Mouse (Mus musculus) megakaryocyte-erythroid progenitor cell, adult 5-6 weeks (primary cell): Measurements from ENCODE around the gene Tkt. TPM values are rescaled to one million over a fixed set of nuclear protein-coding genes. Genes with fewer than 3 reads are reported as not detected.
"Not testable (repeated sequence)": the region's sequence is repeated elsewhere in the genome, so short reads cannot be mapped to it uniquely, and the experiment has no call there.

Experiments used
- ATAC-seq: replicated peaks from 2 replicates; pipeline ENCODE4 v1.8.0; 2016; ENCODE audit warnings: mild to moderate bottlenecking, inconsistent platforms; ENCODE audit not compliant: severe bottlenecking, poor library complexity, low FRiP score, low TSS enrichment
- total RNA-seq, 2 experiments: library from RNA; stranded (forward) in 1 of 2; stranded (reverse) in 1 of 2; fragments of 200-1000, 215-1000 nt in 1 of 2; fragments of >200 nt in 1 of 2; fragmentation: Nextera tagmentation in 1 of 2; gene quantifications; 2 replicates each; pipeline ENCODE4 v1.2.3; 2014 to 2017

Gene Tkt
- total RNA-seq (2014; fragmentation: Nextera tagmentation) (485 and 613 TPM in 2 replicates), total RNA-seq (2017) (500 and 571 TPM in 2 replicates)

- peak; percentile 61 for ATAC-seq
Observed at GRCm38 (mm10) chr14:30548131-30548720, at the start of gene Tkt. TSS of gene Tkt (plus strand) at chr14:30548359.

- ATAC-seq = no peak
Observed at GRCm38 (mm10) chr14:30504990-30505389, 43.2 kb upstream of the Tkt start.

- no peak for ATAC-seq
Observed at GRCm38 (mm10) chr14:30510214-30510763, 37.9 kb upstream of the Tkt start.

- ATAC-seq = peak; percentile 87
Observed at GRCm38 (mm10) chr14:30512896-30513295, 35.3 kb upstream of the Tkt start.

GRCm38 (mm10) chr14:30515931-30516723, 32.0 kb upstream of the Tkt start:
- peak; percentile 80 for ATAC-seq

- no peak for ATAC-seq
Observed at GRCm38 (mm10) chr14:30519323-30519722, 28.8 kb upstream of the Tkt start.

- no peak for ATAC-seq
Observed at GRCm38 (mm10) chr14:30523356-30523755, 24.8 kb upstream of the Tkt start.

GRCm38 (mm10) chr14:30528392-30528791, 19.8 kb upstream of the Tkt start:
- ATAC-seq = no peak

GRCm38 (mm10) chr14:30528961-30529360, 19.2 kb upstream of the Tkt start:
- ATAC-seq = no peak

GRCm38 (mm10) chr14:30529454-30529853, 18.7 kb upstream of the Tkt start:
- ATAC-seq = no peak

GRCm38 (mm10) chr14:30530726-30531269, 17.4 kb upstream of the Tkt start:
- ATAC-seq = no peak

- no peak for ATAC-seq
Observed at GRCm38 (mm10) chr14:30531431-30531830, 16.7 kb upstream of the Tkt start.

GRCm38 (mm10) chr14:30531896-30532295, 16.3 kb upstream of the Tkt start:
- ATAC-seq = no peak

GRCm38 (mm10) chr14:30533780-30534450, 14.2 kb upstream of the Tkt start:
- no peak for ATAC-seq

GRCm38 (mm10) chr14:30541541-30541940, 6.6 kb upstream of the Tkt start:
- ATAC-seq = no peak; the same call in 1 of the 2 replicates

- ATAC-seq = not testable (repeated sequence)
Observed at GRCm38 (mm10) chr14:30543331-30543730, 4.8 kb upstream of the Tkt start.

- ATAC-seq = peak; percentile 60
Observed at GRCm38 (mm10) chr14:30548965-30549776, 1.0 kb downstream of the Tkt start.

GRCm38 (mm10) chr14:30549777-30550149, 1.6 kb downstream of the Tkt start:
- no peak for ATAC-seq
